Mouse (Mus musculus) small intestine, adult 2 months (tissue): ENCODE measurements around the gene Rps3.

Experiments
- CTCF ChIP-seq: fragments of 200-500 bp; IDR thresholded peaks from 2 replicates; pipeline ENCODE4 v1.5.1; 2012; ENCODE audit warnings: low read depth, mild to moderate bottlenecking, control low read depth, inconsistent platforms, low read length, moderate library complexity, mixed read lengths; ENCODE audit not compliant: insufficient replicate concordance, insufficient read length; ENCODE audit errors: extremely low read depth
- POLR2A ChIP-seq: fragments of 200-500 bp; IDR thresholded peaks from 2 replicates; pipeline ENCODE4 v1.6.1; 2012; ENCODE audit warnings: low read depth, mild to moderate bottlenecking, control low read depth, inconsistent platforms, low read length, moderate library complexity

DNA sequence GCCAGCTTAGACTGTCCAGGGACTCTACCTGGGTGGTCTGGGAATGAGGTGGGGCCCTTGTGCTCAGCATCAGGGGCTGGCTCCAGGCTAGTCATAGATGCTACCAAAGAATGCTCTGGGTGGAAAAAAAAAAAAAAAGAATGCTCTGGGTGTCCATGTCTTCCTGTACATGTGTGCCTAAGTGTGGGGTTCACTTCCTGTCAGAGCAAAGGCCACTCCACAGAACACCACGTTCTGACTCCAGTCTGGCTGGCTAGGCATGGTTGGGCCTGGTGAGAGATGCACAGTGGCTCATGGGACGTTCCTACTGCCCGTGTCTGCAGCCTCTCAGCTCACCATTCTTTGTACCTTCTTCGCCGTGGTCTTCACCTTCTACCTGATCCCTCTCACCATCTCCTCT is 34.9 kb downstream of the Rps3 start:
- TF ChIP-seq CTCF (no peak), POLR2A (no peak)
